Mouse (Mus musculus) ES-Bruce4 (cell line): ENCODE measurements around the gene Ranbp9. TPM values are rescaled to one million over a fixed set of nuclear protein-coding genes. Genes with fewer than 3 reads are reported as not detected.
"Not testable (repeated sequence)": the region's sequence is repeated elsewhere in the genome, so short reads cannot be mapped to it uniquely, and the experiment has no call there.

ENCODE experiments used
- H3K27ac ChIP-seq: 2 replicates; pipeline ENCODE4 v1.5.1; 2012; ENCODE audit warnings: low read length, inconsistent platforms; ENCODE audit not compliant: insufficient read depth
- H3K27me3 ChIP-seq: 2 replicates; pipeline ENCODE4 v1.6.1; 2012; ENCODE audit warnings: mild to moderate bottlenecking, low read length, inconsistent platforms; ENCODE audit not compliant: control insufficient read depth, poor library complexity, insufficient read depth, severe bottlenecking
- H3K36me3 ChIP-seq: 2 replicates; pipeline ENCODE4 v1.6.1; 2012; ENCODE audit warnings: inconsistent platforms, mild to moderate bottlenecking, low read length, moderate library complexity; ENCODE audit not compliant: control insufficient read depth, poor library complexity, insufficient read depth, severe bottlenecking
- H3K4me1 ChIP-seq: one replicate; pipeline ENCODE4 v1.8.1; 2011; ENCODE audit warnings: low read length; ENCODE audit not compliant: control insufficient read depth, insufficient read depth
- H3K4me3 ChIP-seq: 2 replicates; pipeline ENCODE4 v1.5.1; 2011; ENCODE audit warnings: low read depth, mild to moderate bottlenecking, low read length
- H3K9ac ChIP-seq: 2 replicates; pipeline ENCODE4 v1.6.1; 2012; ENCODE audit warnings: low read depth, mild to moderate bottlenecking, inconsistent platforms; ENCODE audit not compliant: poor library complexity, severe bottlenecking
- H3K9me3 ChIP-seq: replicated peaks from 2 replicates; pipeline ENCODE4 v1.6.1; 2012; ENCODE audit warnings: mild to moderate bottlenecking, low read length, inconsistent platforms; ENCODE audit not compliant: control insufficient read depth, poor library complexity, insufficient read depth, severe bottlenecking
- CTCF ChIP-seq: IDR thresholded peaks from one replicate; pipeline ENCODE4 v1.8.1; 2011; ENCODE audit warnings: low read depth, low read length
- EP300 ChIP-seq: IDR thresholded peaks from 2 replicates; pipeline ENCODE4 v1.6.1; 2011; ENCODE audit warnings: low read depth, low read length; ENCODE audit not compliant: insufficient read depth
- POLR2A ChIP-seq: IDR thresholded peaks from one replicate; pipeline ENCODE4 v1.8.1; 2011; ENCODE audit warnings: low read length; ENCODE audit not compliant: insufficient read depth
- polyA plus RNA-seq: library from polyadenylated mRNA; stranded (reverse); fragments of >200 nt; gene quantifications from 2 replicates; pipeline ENCODE4 v1.2.4, GENCODE M21; 2011; ENCODE audit warnings: low read depth; ENCODE audit not compliant: missing spikeins, insufficient read depth, insufficient read length

The Ranbp9 gene
- polyA plus RNA-seq, 1 experiment = 79.6 TPM

DNA sequence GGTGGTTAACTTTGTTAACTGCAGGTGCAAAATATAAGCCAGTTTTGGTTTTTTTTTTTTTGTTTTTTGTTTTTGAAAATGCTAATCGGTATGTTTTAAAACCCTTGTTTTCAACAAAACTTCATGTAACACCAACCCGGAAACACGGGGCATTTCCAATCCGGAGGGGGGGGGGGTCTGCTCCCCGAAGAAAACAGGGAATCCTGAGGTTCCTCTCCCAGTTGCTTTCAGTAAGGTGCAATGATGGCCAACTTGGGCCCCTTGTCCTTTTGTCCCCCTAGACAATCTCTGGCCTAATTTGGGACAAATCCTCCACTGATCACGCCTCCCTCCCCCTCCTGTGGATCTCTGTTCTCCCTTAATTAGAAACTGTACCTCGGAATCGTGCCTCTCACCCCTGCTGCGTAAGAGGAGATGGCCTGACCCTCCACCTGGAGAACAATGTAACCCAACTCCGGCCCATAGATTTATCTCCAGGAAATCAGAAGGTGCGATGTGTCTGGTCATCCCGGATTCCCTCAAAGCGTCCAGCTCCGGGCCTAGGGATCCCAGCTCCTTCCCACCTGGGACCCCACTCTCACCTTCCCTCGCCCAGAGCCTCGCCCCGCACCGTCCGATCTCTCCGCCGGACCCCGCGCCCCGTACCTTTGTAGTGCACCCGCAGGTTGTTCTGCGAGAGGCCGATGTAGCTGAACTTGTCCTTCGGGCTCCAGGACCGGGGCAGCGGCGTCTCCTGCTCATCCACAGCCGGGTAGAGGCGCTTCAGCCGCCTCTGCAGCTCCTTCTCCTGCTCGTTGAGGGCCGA is 1.1 kb downstream of the Ranbp9 start:
- Histone ChIP-seq H3K9ac (peak overlapping the region; percentile 100), H3K9me3 (no peaks in the 10 kb centered on the region), H3K36me3 (no peaks in the 10 kb centered on the region), H3K4me3 (peak overlapping the region; percentile 94), H3K4me1 (peaks cover 2% of the 10 kb centered on the region), H3K27me3 (no peaks in the 10 kb centered on the region), H3K27ac (peak overlapping the region; percentile 50; the same call in 1 of the 2 replicates)
- TF ChIP-seq EP300 = no peak
- TF ChIP-seq POLR2A = no peak
- no peak for TF ChIP-seq CTCF

- no peak for TF ChIP-seq EP300
- no peak for TF ChIP-seq CTCF
- no peak for TF ChIP-seq POLR2A
- H3K4me3 ChIP-seq = no peak overlapping the region; the same call in 1 of the 2 replicates
- no peaks in the 10 kb centered on the region for H3K27me3 ChIP-seq
- H3K27ac ChIP-seq = no peak overlapping the region
- H3K9me3 ChIP-seq = no peaks in the 10 kb centered on the region
- peak overlapping the region; percentile 100 for H3K9ac ChIP-seq
- peaks cover 2% of the 10 kb centered on the region for H3K4me1 ChIP-seq
- H3K36me3 ChIP-seq = no peaks in the 10 kb centered on the region
These were observed 1.9 kb downstream of the Ranbp9 start for GRCm38 (mm10) chr13:43479024-43479705.

DNA sequence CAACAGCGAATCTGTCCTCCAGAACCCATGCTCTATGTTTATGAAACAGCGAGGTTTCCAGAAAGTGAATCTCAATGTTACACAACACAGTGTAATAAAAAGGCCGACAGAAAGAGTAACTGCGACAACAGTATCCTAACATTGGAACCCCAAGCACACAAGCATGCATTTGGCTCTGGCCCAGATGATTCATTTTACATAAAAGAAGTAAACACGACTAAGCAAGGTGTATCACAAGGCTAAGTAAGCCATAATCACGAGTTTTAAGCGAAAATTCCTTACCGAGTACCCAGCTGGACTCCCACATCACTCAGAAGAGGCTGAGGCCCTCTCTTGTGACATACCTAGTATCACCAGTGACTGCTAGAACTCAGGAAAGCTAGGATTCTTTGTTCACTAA is 2.5 kb downstream of the Ranbp9 start:
- no peak for TF ChIP-seq CTCF
- no peak for TF ChIP-seq EP300
- TF ChIP-seq POLR2A = no peak
- H3K36me3 ChIP-seq = no peaks in the 10 kb centered on the region
- H3K4me3 ChIP-seq = no peak overlapping the region
- H3K4me1 ChIP-seq = peaks cover 2% of the 10 kb centered on the region
- peak overlapping the region; percentile 23; the same call in 1 of the 2 replicates for H3K27ac ChIP-seq
- H3K9me3 ChIP-seq = no peaks in the 10 kb centered on the region
- no peaks in the 10 kb centered on the region for H3K27me3 ChIP-seq
- peak overlapping the region; percentile 30; the same call in 1 of the 2 replicates for H3K9ac ChIP-seq

DNA sequence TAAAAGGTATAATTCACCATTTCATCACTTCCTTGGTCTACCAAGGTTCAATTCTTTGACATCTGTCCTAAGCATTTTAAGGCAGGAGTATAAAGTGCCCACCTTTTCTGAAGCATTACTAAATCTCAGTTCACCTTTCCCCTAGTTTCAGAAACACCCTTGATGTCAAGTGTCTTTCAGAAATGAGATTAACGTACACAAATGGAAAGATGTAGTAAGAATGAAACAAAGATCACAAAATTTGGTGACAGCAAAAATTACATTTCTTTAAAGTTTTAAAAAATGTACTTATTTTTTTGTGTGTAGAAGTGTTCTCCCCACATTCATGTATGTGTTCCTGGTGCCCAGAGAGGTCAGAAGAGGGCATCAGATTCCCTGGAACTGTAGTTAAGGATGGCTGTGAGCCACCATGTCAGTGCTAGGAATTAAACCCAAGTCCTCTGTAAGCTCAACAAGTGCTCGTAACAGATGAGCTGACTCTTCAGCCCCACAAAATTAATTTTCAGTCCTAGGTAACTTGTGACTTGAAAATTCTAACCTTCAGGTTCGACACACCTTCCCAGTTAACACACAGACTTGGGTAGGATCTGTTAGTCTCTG is 3.9 kb downstream of the Ranbp9 start:
- H3K27me3 ChIP-seq = no peaks in the 10 kb centered on the region
- H3K9me3 ChIP-seq = no peaks in the 10 kb centered on the region
- H3K9ac ChIP-seq = no peak overlapping the region
- H3K36me3 ChIP-seq = no peaks in the 10 kb centered on the region
- peaks cover 2% of the 10 kb centered on the region for H3K4me1 ChIP-seq
- no peak overlapping the region for H3K4me3 ChIP-seq
- no peak overlapping the region for H3K27ac ChIP-seq
- TF ChIP-seq CTCF = no peak
- no peak for TF ChIP-seq EP300
- TF ChIP-seq POLR2A = no peak

DNA sequence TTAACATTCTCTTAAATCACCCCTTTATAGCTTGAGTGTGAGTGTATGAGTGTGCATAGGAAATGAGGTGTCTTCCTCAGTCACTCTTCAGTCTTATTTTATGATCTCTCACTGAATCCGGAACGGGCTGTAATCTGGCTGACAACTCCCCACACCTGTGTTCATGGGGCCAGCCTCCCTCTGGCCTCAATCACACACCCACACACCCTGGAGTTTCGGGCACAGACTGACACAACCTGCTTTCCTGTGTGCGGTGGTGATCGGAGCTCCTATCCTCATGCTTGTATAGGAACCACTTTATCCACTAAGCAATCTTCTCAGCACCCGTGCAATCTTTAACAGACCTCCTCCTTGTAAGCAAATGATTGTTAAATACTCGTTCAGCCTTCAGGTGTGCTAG is 4.9 kb downstream of the Ranbp9 start:
- H3K9me3 ChIP-seq = no peaks in the 10 kb centered on the region
- TF ChIP-seq EP300 = no peak
- no peak overlapping the region for H3K9ac ChIP-seq

DNA sequence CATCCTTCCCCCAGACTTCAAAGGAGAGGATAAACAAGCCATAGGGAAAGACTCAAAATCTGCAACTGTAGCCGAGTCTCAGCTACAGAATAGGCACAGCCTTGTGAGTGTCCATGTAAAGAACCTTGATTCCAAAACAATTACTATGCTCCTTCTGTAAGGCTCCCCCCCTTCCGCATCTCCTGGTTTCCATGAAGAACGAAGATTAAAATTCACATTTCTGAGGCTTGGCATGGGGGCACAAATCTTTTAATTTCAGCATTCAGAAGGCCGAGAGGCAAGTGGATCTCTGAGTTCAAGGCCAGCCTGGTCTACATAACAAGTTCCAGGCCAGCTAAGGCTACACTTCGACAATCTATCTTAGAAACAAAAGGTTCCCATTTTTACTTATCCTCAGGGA is 6.4 kb downstream of the Ranbp9 start:
- H3K4me3 ChIP-seq = no peak overlapping the region
- H3K4me1 ChIP-seq = peaks cover 2% of the 10 kb centered on the region
- no peaks in the 10 kb centered on the region for H3K36me3 ChIP-seq
- no peak overlapping the region for H3K27ac ChIP-seq
- TF ChIP-seq POLR2A (no peak), EP300 (no peak), CTCF (no peak)
- H3K27me3 ChIP-seq = no peaks in the 10 kb centered on the region
- H3K9ac ChIP-seq = no peak overlapping the region
- H3K9me3 ChIP-seq = no peaks in the 10 kb centered on the region

More for the DNA sequence above, 4.9 kb downstream of the Ranbp9 start:
- H3K4me1 ChIP-seq = peaks cover 2% of the 10 kb centered on the region
- H3K4me3 ChIP-seq = no peak overlapping the region
- no peaks in the 10 kb centered on the region for H3K36me3 ChIP-seq
- H3K27me3 ChIP-seq = no peaks in the 10 kb centered on the region
- no peak overlapping the region for H3K27ac ChIP-seq

GRCm38 (mm10) chr13:43471861-43472260 is 9.2 kb downstream of the Ranbp9 start:
- not testable (repeated sequence) for H3K9me3 ChIP-seq, H3K4me3 ChIP-seq, H3K9ac ChIP-seq, H3K27ac ChIP-seq, H3K36me3 ChIP-seq, H3K27me3 ChIP-seq, H3K4me1 ChIP-seq
